Mouse (Mus musculus): ENCODE data around the gene Hmg20b.

- TF ChIP-seq CTCF (IDR thresholded peaks at IDR 0.05; ENCODE audit: borderline replicate concordance, insufficient read depth, low read depth, low read length) (no peak), POLR2A (IDR thresholded peaks at IDR 0.05; ENCODE audit: borderline replicate concordance, insufficient read depth, low read length) (no peak)
Measured at GRCm38 (mm10) chr10:81395865-81396264, 45.6 kb upstream of the Hmg20b start.

Data from cerebellum, adult 2 months (tissue).